Mouse (Mus musculus): ENCODE data around the gene Sgip1. TPM values are rescaled to one million over a fixed set of nuclear protein-coding genes. Genes with fewer than 3 reads are reported as not detected.

The Sgip1 gene
- polyA plus RNA-seq, 1 experiment from 2014 or later = 1.2 TPM

- Histone ChIP-seq H3K4me1 (ENCODE audit: control insufficient read depth, insufficient read depth, low read length) (peaks cover 4% of the 10 kb centered on the region; the same call in 1 of the 2 replicates), H3K4me2 (ENCODE audit: low read depth, low read length) (no peak overlapping the region), H3K27ac (ENCODE audit: low read length) (no peak overlapping the region), H3K4me3 (ENCODE audit: low read length) (no peak overlapping the region), H3K9me3 (replicated peaks; ENCODE audit: control insufficient read depth, low read length) (0 out of 2 replicates have a peak, but pooled peaks cover 2% of the 10 kb centered on the region), H3K9ac (ENCODE audit: low read length) (no peak overlapping the region), H3K27me3 (ENCODE audit: control insufficient read depth, insufficient read depth, low read length) (no peaks in the 10 kb centered on the region), H3K36me3 (ENCODE audit: control insufficient read depth, insufficient read depth) (no peaks in the 10 kb centered on the region)
- ATAC-seq (replicated peaks; ENCODE audit: extremely low read depth, insufficient read depth, low FRiP score) = no peak
- WGBS = 66% methylated on average over 14 of the region's 14 CpGs
Measured at GRCm38 (mm10) chr4:102887770-102888689, 146.9 kb downstream of the Sgip1 start.

GRCm38 (mm10) chr4:102895866-102896265, 154.8 kb downstream of the Sgip1 start:
- Histone ChIP-seq H3K36me3 (ENCODE audit: control insufficient read depth, insufficient read depth) (no peaks in the 10 kb centered on the region), H3K9me3 (replicated peaks; ENCODE audit: control insufficient read depth, low read length) (peaks cover 6% of the 10 kb centered on the region; the same call in 1 of the 2 replicates), H3K27ac (ENCODE audit: low read length) (no peak overlapping the region), H3K4me1 (ENCODE audit: control insufficient read depth, insufficient read depth, low read length) (no peaks in the 10 kb centered on the region), H3K27me3 (ENCODE audit: control insufficient read depth, insufficient read depth, low read length) (no peaks in the 10 kb centered on the region), H3K9ac (ENCODE audit: low read length) (no peak overlapping the region), H3K4me3 (ENCODE audit: low read length) (no peak overlapping the region), H3K4me2 (ENCODE audit: low read depth, low read length) (no peak overlapping the region)
- no peak for ATAC-seq (replicated peaks; ENCODE audit: extremely low read depth, insufficient read depth, low FRiP score)
- WGBS = 91% methylated on average over 2 of the region's 2 CpGs

- WGBS = 64% methylated on average over 4 of the region's 4 CpGs
- peaks cover 4% of the 10 kb centered on the region; the same call in 1 of the 2 replicates for H3K9me3 ChIP-seq (replicated peaks; ENCODE audit: control insufficient read depth, low read length)
- ATAC-seq (replicated peaks; ENCODE audit: extremely low read depth, insufficient read depth, low FRiP score) = no peak
- H3K27me3 ChIP-seq (ENCODE audit: control insufficient read depth, insufficient read depth, low read length) = no peaks in the 10 kb centered on the region
- no peaks in the 10 kb centered on the region for H3K4me1 ChIP-seq (ENCODE audit: control insufficient read depth, insufficient read depth, low read length)
- H3K36me3 ChIP-seq (ENCODE audit: control insufficient read depth, insufficient read depth) = no peaks in the 10 kb centered on the region
- H3K4me2 ChIP-seq (ENCODE audit: low read depth, low read length) = no peak overlapping the region
- H3K27ac ChIP-seq (ENCODE audit: low read length) = no peak overlapping the region
- no peak overlapping the region for H3K4me3 ChIP-seq (ENCODE audit: low read length)
- H3K9ac ChIP-seq (ENCODE audit: low read length) = no peak overlapping the region
Measured at GRCm38 (mm10) chr4:102898987-102899386, 157.9 kb downstream of the Sgip1 start.

- Histone ChIP-seq H3K9ac (ENCODE audit: low read length) (no peak overlapping the region), H3K27me3 (ENCODE audit: control insufficient read depth, insufficient read depth, low read length) (no peaks in the 10 kb centered on the region), H3K27ac (ENCODE audit: low read length) (no peak overlapping the region), H3K9me3 (replicated peaks; ENCODE audit: control insufficient read depth, low read length) (peaks cover 4% of the 10 kb centered on the region; the same call in 1 of the 2 replicates), H3K36me3 (ENCODE audit: control insufficient read depth, insufficient read depth) (no peaks in the 10 kb centered on the region), H3K4me1 (ENCODE audit: control insufficient read depth, insufficient read depth, low read length) (no peaks in the 10 kb centered on the region), H3K4me3 (ENCODE audit: low read length) (no peak overlapping the region), H3K4me2 (ENCODE audit: low read depth, low read length) (no peak overlapping the region)
- ATAC-seq (replicated peaks; ENCODE audit: extremely low read depth, insufficient read depth, low FRiP score) = peak; percentile 63
- WGBS = 59% methylated on average over 5 of the region's 5 CpGs
Measured at GRCm38 (mm10) chr4:102899683-102900082, 158.6 kb downstream of the Sgip1 start.

- Histone ChIP-seq H3K27me3 (ENCODE audit: control insufficient read depth, insufficient read depth, low read length) (no peaks in the 10 kb centered on the region), H3K9me3 (replicated peaks; ENCODE audit: control insufficient read depth, low read length) (peaks cover 4% of the 10 kb centered on the region; the same call in 1 of the 2 replicates), H3K4me3 (ENCODE audit: low read length) (no peak overlapping the region), H3K4me2 (ENCODE audit: low read depth, low read length) (no peak overlapping the region), H3K9ac (ENCODE audit: low read length) (no peak overlapping the region), H3K36me3 (ENCODE audit: control insufficient read depth, insufficient read depth) (no peaks in the 10 kb centered on the region), H3K4me1 (ENCODE audit: control insufficient read depth, insufficient read depth, low read length) (no peaks in the 10 kb centered on the region), H3K27ac (ENCODE audit: low read length) (no peak overlapping the region)
- no peak for ATAC-seq (replicated peaks; ENCODE audit: extremely low read depth, insufficient read depth, low FRiP score)
- 68% methylated on average over 6 of the region's 6 CpGs for WGBS
Measured at GRCm38 (mm10) chr4:102900166-102900565, 159.1 kb downstream of the Sgip1 start.

GRCm38 (mm10) chr4:102907843-102908427, 166.8 kb downstream of the Sgip1 start:
- no peaks in the 10 kb centered on the region for H3K9me3 ChIP-seq (replicated peaks; ENCODE audit: control insufficient read depth, low read length)
- H3K27me3 ChIP-seq (ENCODE audit: control insufficient read depth, insufficient read depth, low read length) = no peaks in the 10 kb centered on the region
- no peak overlapping the region for H3K4me2 ChIP-seq (ENCODE audit: low read depth, low read length)
- H3K4me3 ChIP-seq (ENCODE audit: low read length) = no peak overlapping the region
- H3K27ac ChIP-seq (ENCODE audit: low read length) = no peak overlapping the region
- no peak overlapping the region for H3K9ac ChIP-seq (ENCODE audit: low read length)
- H3K36me3 ChIP-seq (ENCODE audit: control insufficient read depth, insufficient read depth) = no peaks in the 10 kb centered on the region
- no peaks in the 10 kb centered on the region for H3K4me1 ChIP-seq (ENCODE audit: control insufficient read depth, insufficient read depth, low read length)
- ATAC-seq (replicated peaks; ENCODE audit: extremely low read depth, insufficient read depth, low FRiP score) = no peak
- WGBS = 50% methylated on average over 7 of the region's 7 CpGs

GRCm38 (mm10) chr4:102910191-102910590, 169.1 kb downstream of the Sgip1 start:
- no peaks in the 10 kb centered on the region for H3K4me1 ChIP-seq (ENCODE audit: control insufficient read depth, insufficient read depth, low read length)
- no peak for ATAC-seq (replicated peaks; ENCODE audit: extremely low read depth, insufficient read depth, low FRiP score)
- no peak overlapping the region for H3K27ac ChIP-seq (ENCODE audit: low read length)
- no peaks in the 10 kb centered on the region for H3K27me3 ChIP-seq (ENCODE audit: control insufficient read depth, insufficient read depth, low read length)
- no peak overlapping the region for H3K4me2 ChIP-seq (ENCODE audit: low read depth, low read length)
- H3K9me3 ChIP-seq (replicated peaks; ENCODE audit: control insufficient read depth, low read length) = no peaks in the 10 kb centered on the region
- H3K36me3 ChIP-seq (ENCODE audit: control insufficient read depth, insufficient read depth) = no peaks in the 10 kb centered on the region
- H3K4me3 ChIP-seq (ENCODE audit: low read length) = no peak overlapping the region
- H3K9ac ChIP-seq (ENCODE audit: low read length) = no peak overlapping the region
- 88% methylated on average over 4 of the region's 4 CpGs for WGBS

- Histone ChIP-seq H3K27me3 (ENCODE audit: control insufficient read depth, insufficient read depth, low read length) (no peaks in the 10 kb centered on the region), H3K9ac (ENCODE audit: low read length) (no peak overlapping the region), H3K9me3 (replicated peaks; ENCODE audit: control insufficient read depth, low read length) (no peaks in the 10 kb centered on the region), H3K27ac (ENCODE audit: low read length) (no peak overlapping the region), H3K4me3 (ENCODE audit: low read length) (no peak overlapping the region), H3K36me3 (ENCODE audit: control insufficient read depth, insufficient read depth) (no peaks in the 10 kb centered on the region), H3K4me2 (ENCODE audit: low read depth, low read length) (no peak overlapping the region), H3K4me1 (ENCODE audit: control insufficient read depth, insufficient read depth, low read length) (no peaks in the 10 kb centered on the region)
- WGBS = 73% methylated on average over 3 of the region's 3 CpGs
- no peak for ATAC-seq (replicated peaks; ENCODE audit: extremely low read depth, insufficient read depth, low FRiP score)
Measured at GRCm38 (mm10) chr4:102913176-102913575, 172.1 kb downstream of the Sgip1 start.

- ATAC-seq (replicated peaks; ENCODE audit: extremely low read depth, insufficient read depth, low FRiP score) = no peak
- 68% methylated on average over 5 of the region's 5 CpGs for WGBS
- Histone ChIP-seq H3K4me3 (ENCODE audit: low read length) (no peak overlapping the region), H3K27ac (ENCODE audit: low read length) (no peak overlapping the region), H3K27me3 (ENCODE audit: control insufficient read depth, insufficient read depth, low read length) (no peaks in the 10 kb centered on the region), H3K4me1 (ENCODE audit: control insufficient read depth, insufficient read depth, low read length) (no peaks in the 10 kb centered on the region), H3K4me2 (ENCODE audit: low read depth, low read length) (no peak overlapping the region), H3K9me3 (replicated peaks; ENCODE audit: control insufficient read depth, low read length) (no peaks in the 10 kb centered on the region), H3K36me3 (ENCODE audit: control insufficient read depth, insufficient read depth) (no peaks in the 10 kb centered on the region), H3K9ac (ENCODE audit: low read length) (no peak overlapping the region)
Measured at GRCm38 (mm10) chr4:102913700-102914327, 172.7 kb downstream of the Sgip1 start.

Data from heart, embryonic 16.5 days (tissue).